Mouse (Mus musculus): ENCODE results near the gene Cracr2b.

DNA sequence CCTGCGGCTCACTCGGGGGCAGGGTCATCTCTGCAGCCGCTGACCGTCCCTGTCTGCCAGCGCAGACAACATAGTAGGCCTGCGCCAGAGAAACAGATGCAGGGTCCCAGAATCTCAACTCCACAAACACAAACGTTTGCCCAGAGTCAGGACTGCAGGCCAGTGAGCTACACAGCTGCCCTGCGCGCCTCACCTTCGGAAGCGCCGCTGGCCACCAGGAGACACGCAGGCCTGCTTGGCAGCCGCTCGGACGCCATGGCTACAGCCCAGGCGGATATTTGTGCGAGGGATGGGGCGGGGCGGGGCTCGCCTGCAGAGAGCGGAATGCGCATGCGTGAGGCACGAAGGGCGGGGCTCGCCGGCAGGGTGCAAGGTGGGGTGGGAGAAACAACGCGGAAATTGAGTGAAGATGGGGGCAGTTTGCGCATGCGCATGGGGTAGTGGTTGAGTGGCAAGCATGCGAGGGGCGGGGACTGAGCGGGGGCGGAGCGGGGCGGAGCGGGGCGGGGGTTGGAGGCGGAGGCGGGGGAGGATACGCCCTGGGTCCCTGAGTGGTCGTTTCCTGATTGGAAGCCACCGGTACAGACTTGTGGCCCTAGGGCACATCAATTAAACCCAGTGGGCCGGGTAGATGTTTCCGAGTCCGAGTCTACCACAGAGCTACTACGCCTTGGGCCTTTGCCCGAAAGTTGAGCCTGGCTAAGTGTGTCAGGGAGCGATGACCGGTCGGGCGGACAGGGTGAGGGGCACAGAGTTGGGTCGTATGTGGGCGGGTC lies 46.9 kb upstream of the Cracr2b start, which contains the start of gene Gatd1:
- TF ChIP-seq CTCF (IDR thresholded peaks at IDR 0.05; ENCODE audit: borderline replicate concordance, control insufficient read depth, extremely low read depth, insufficient read depth, low read length, poor library complexity): peak; percentile 44; the same call in 1 of the 2 replicates
- peak; percentile 80 for TF ChIP-seq POLR2A (IDR thresholded peaks at IDR 0.05; ENCODE audit: control insufficient read depth, extremely low read depth, insufficient read depth, low read length, poor library complexity)
